Mouse (Mus musculus) gastrocnemius, postnatal 14 days (tissue): Measurements from ENCODE around the gene OR5BS1P. TPM values are rescaled to one million over a fixed set of nuclear protein-coding genes. Genes with fewer than 3 reads are reported as not detected.
A peak's percentile ranks its signal among the peaks of the same experiment; 100 is the strongest.
"Not testable (repeated sequence)": the region's sequence is repeated elsewhere in the genome, so short reads cannot be mapped to it uniquely, and the experiment has no call there.

Experiments
- DNase-seq: peaks from one replicate; pipeline ENCODE4 v3.0.0; 2021; ENCODE audit warnings: mixed read lengths
- intact Hi-C: fragments of 180-260 bp; cut with DNase I; formaldehyde crosslinking; loops from one replicate; pipeline ENCODE4 v1.15.1; 2025; ENCODE audit warnings: low total_unique reads
- total RNA-seq, 2 experiments: library from RNA; stranded (reverse); gene quantifications; 2 replicates each; pipeline ENCODE4 v1.2.3; 2021

The OR5BS1P gene
- total RNA-seq, 2 experiments from 2014 or later: not detected

- intact Hi-C loops: no loop called here
- no peak for DNase-seq
Measured at GRCm38 (mm10) chr15:98503317-98503716, 33.6 kb downstream of the OR5BS1P start.

- DNase-seq: peak; percentile 70
- intact Hi-C loops: no loop called here
Measured at GRCm38 (mm10) chr15:98504514-98504913, 34.8 kb downstream of the OR5BS1P start.

- intact Hi-C loops: no loop called here
Measured at GRCm38 (mm10) chr15:98506253-98506957, 36.7 kb downstream of the OR5BS1P start.

GRCm38 (mm10) chr15:98507321-98507720 lies 37.6 kb downstream of the OR5BS1P start:
- no peak for DNase-seq
- intact Hi-C loops: no loop called here

More at GRCm38 (mm10) chr15:98506253-98506957, 36.7 kb downstream of the OR5BS1P start:
- DNase-seq: no peak

DNA sequence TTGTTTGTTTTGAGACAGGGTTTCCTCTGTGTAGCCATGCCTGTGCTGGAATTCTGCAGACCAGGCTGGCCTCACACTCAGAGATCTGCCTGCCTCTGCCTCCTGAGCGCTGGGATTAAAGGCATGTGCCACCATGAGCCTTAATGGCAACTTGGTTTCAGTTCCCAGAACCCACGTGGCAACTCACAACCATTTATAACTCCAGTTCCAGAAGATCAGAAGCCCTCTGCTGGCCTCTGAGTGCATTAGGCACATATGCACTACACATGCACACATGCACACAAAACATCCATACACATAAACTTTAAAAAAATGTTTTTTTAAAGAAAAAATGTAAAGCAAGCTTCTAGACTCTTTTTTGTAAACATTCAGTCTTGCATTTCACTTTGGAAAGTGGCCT lies 39.7 kb downstream of the OR5BS1P start:
- intact Hi-C loops: no loop called here
- DNase-seq: no peak

DNA sequence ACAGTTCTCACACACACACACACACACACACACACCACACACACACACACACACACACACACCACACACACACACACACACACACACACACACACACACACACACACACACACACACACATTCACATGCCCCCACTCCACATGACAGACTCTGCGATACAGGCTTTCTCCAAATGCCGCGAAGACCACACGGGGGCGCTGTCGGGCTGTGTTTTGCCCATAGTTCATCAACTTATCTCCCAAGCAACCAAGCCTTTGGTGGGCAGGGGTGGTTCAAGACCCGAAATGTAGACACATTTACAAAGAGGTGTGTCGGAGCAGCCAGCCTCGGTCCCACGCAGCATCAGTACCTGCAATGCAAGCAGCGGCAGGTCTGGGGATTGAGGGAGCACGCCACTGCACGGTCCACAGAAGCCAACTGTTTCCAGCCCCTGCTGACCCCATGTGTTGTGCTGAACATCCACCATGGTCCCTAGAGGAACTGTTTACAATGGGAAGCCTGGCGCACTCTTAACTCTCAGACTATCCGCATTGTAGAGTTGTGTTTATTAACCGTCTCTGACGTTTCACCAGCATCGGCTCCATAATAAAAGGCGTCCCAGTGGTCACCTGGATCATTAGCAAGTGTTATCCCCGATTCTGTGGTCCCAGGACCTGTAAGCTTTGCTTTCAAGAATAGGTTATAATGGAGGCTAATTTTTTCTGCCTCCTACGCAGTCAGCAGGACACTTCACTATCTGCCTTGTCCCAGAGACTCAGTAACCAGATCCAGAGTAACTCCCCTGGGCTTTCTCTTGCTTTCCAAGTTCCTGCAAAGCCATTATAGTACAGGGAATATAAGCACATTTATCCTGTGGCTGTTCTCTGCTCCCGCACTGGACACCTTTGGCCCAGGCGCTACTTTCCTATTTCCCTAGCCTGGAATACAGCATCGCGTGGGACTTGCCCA lies 41.0 kb downstream of the OR5BS1P start:
- DNase-seq: peak; percentile 78
- intact Hi-C loops: loop anchor here (2.0 kb wide), 1 partner anchor 106 kb away; no protein-coding TSS in a partner anchor

DNA sequence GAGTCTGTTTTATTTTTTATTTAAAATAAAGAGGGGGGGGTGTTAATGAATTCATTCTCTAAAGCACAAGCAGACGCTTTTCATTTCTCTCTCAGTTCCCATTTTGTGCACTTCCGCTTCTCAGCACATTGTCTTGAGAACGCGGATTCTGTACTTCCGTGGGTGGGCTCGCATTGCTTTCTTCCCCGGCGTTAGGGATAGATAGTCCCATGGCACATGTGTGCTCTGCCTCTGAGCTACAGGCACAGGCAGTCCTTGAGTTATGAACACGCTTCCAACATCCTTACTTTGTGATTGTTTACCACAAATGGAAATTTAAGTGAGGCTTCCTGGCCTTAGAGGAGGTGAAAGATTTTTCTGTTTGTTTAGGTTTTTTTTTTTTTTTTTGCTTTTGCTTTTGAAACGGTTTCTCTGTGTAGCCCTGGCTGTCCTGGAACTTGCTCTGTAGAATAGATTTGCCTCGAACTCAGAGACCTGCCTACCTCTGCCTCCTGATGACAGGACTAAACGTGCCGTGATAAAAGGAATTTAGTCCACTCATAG lies 41.8 kb downstream of the OR5BS1P start:
- DNase-seq: no peak

DNA sequence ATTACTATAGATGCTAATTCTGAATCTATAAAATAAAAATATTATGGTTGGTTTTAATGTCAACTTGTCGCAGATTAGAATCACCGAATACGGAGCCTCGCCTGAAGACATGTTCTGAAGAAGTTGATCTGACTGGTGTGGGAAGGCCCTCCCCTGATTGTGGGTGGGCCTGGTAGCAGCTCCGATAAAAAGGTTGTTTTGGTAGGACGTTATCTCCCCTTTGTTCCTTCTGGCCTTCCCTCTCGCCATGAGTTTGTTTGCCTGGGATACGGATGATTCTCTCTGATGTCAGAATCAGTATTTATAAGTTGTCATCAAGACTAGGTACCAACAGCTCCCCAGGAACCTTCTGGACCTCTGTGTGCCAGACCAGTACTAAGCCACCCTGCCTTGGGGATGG lies 42.5 kb downstream of the OR5BS1P start:
- intact Hi-C loops: no loop called here
- no peak for DNase-seq

More for the DNA sequence above, 41.8 kb downstream of the OR5BS1P start:
- intact Hi-C loops: loop anchor here (2.0 kb wide), 1 partner anchor 105 kb away; no protein-coding TSS in a partner anchor

GRCm38 (mm10) chr15:98512799-98513321 lies 43.2 kb downstream of the OR5BS1P start:
- peak; percentile 71 for DNase-seq
- intact Hi-C loops: no loop called here

DNA sequence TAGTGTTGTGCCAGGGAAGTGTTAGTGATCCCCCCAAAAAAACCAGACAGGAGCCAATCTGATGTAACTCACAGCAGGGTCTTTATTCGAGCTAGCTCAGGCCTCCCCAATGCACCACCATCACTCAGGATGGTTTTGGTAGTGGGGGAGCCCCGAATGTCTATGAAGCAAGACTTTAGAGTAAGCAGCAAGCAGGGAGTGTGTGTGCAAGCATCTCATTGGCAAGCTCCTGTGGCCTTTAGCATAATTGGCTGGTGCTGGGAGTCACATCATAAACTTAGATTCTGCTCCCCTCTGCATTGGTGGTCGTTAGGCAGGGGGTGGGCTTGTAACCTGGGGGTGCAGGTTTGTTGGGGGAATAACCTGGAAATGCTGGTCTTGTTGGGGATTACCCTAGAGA lies 44.0 kb downstream of the OR5BS1P start:
- intact Hi-C loops: not testable (repeated sequence)

GRCm38 (mm10) chr15:98514146-98514545 lies 44.5 kb downstream of the OR5BS1P start:
- intact Hi-C loops: no loop called here

More for the DNA sequence above, 44.0 kb downstream of the OR5BS1P start:
- not testable (repeated sequence) for DNase-seq

GRCm38 (mm10) chr15:98514845-98515244 lies 45.1 kb downstream of the OR5BS1P start:
- DNase-seq, intact Hi-C loops: not testable (repeated sequence)

More at GRCm38 (mm10) chr15:98514146-98514545, 44.5 kb downstream of the OR5BS1P start:
- no peak for DNase-seq

GRCm38 (mm10) chr15:98517380-98518355 lies 48.0 kb downstream of the OR5BS1P start:
- intact Hi-C loops: no loop called here
- DNase-seq: peak; percentile 55

- DNase-seq: no peak
- intact Hi-C loops: no loop called here
Measured at GRCm38 (mm10) chr15:98521245-98521644, 51.5 kb downstream of the OR5BS1P start.

DNA sequence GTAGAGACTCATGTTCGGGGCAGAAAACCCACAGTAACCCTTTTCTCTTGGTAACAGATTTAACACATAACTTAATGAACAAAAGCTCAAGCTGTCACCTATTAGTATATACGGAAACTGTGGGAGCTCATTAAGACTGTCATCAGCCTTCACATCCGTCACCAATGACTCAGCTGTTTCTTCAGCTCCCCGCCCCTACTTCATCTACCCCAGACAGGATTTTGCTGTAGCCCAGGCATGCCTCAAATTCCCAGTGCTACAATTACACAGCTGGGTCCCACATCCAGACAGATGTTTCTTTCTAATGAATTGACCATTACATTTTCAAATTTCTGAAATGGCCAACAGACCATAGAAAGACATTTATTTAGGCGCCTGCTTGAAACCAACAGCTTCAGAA lies 56.4 kb downstream of the OR5BS1P start:
- intact Hi-C loops: no loop called here
- DNase-seq: no peak

GRCm38 (mm10) chr15:98527056-98527771 lies 57.5 kb downstream of the OR5BS1P start:
- intact Hi-C loops: no loop called here
- DNase-seq: no peak

GRCm38 (mm10) chr15:98528066-98528563 lies 58.4 kb downstream of the OR5BS1P start:
- intact Hi-C loops: no loop called here
- DNase-seq: no peak
